Comparison of ENCODE assay signal across 8 mouse cellular contexts in the genomic region with DNA sequence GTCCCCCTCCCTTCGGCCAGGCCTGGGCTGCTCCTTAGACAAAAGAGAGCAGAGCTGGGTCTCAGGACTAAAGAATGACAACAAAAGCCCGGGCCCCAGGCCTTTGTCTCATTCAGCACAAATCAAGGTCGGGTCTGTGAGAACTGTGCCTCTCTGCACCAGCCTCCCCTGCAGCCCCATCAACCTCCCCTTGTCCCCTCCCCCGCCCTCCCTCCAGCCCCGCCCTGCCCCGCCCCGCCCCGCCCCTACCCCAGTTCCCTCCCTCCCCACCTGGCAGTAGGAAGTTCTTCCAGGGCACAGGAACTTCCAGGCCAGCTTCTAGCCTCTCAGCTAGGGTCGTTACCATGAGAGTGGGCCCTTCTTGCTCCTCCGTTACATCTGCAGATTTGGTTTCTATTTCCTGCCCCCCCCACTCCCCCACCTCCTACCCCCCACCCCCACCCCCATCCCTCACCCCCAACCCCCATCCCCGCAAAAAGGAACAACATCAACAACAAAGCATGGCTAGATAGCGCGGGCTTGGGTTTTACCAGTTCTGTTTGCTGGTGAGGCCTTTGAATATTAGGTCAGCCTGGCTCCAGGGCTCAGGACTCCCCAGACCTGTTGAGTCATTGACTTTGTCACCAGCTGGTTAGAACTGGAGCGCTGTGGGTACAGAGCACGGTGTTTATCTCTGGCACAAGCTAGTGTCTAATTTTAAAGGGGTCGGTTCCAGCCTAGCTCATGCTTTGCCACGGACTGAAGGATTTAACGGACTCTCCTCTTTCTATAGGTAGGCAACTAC.
DNase-seq lines count a peak whose midpoint lies in the region; ATAC-seq and TF ChIP-seq lines count a peak whose summit lies in the region.

No protein-coding gene starts in this region.

- peak; percentile 58 for DNase-seq in A20 (ENCODE audit: low read depth, low spot score)
- peak; percentile 27 for DNase-seq in T-cell, adult 2 months (ENCODE audit: low spot score)
- DNase-seq in forebrain, postnatal 0 days, result no peak
- DNase-seq in limb, embryonic 10.5 days (ENCODE audit: low spot score), result peak; percentile 69
- no peak for DNase-seq in cerebellum, postnatal 36 days
- no peak for DNase-seq in left cerebral cortex, adult 8-10 months (ENCODE audit: low spot score in 2 of 2)

- H3K4me1 ChIP-seq in forebrain, postnatal 0 days (ENCODE audit: insufficient read depth), result 0 out of 2 replicates have a peak, but pooled peaks cover 2% of the 10 kb centered on the region
- peaks cover 29% of the 10 kb centered on the region for H3K4me1 ChIP-seq in limb, embryonic 10.5 days
- peaks cover 27% of the 10 kb centered on the region for H3K4me1 ChIP-seq in neural tube, embryonic 13.5 days (replicated peaks)

- no peak overlapping the region for H3K27ac ChIP-seq in forebrain, postnatal 0 days (ENCODE audit: low read depth, low read length)
- H3K27ac ChIP-seq in limb, embryonic 10.5 days, result peak overlapping the region; percentile 78
- H3K27ac ChIP-seq in neural tube, embryonic 13.5 days (replicated peaks), result peak overlapping the region; percentile 68; the same call in 1 of the 2 replicates

- no peaks in the 10 kb centered on the region for H3K9me3 ChIP-seq in forebrain, postnatal 0 days (ENCODE audit: low read length)
- H3K9me3 ChIP-seq in limb, embryonic 10.5 days (replicated peaks), result no peaks in the 10 kb centered on the region
- H3K9me3 ChIP-seq in neural tube, embryonic 13.5 days, result no peaks in the 10 kb centered on the region

- no peak overlapping the region for H3K9ac ChIP-seq in forebrain, postnatal 0 days
- no peak overlapping the region for H3K9ac ChIP-seq in neural tube, embryonic 13.5 days

- no peak overlapping the region for H3K4me2 ChIP-seq in forebrain, postnatal 0 days (ENCODE audit: low read depth)
- peak overlapping the region; percentile 21; the same call in 1 of the 2 replicates for H3K4me2 ChIP-seq in neural tube, embryonic 13.5 days

- no peak overlapping the region for H3K4me3 ChIP-seq in forebrain, postnatal 0 days (ENCODE audit: low read depth, low read length)
- H3K4me3 ChIP-seq in limb, embryonic 10.5 days, result peak overlapping the region; percentile 29; the same call in 1 of the 2 replicates
- H3K4me3 ChIP-seq in neural tube, embryonic 13.5 days, result no peak overlapping the region

- no peaks in the 10 kb centered on the region for H3K36me3 ChIP-seq in forebrain, postnatal 0 days (ENCODE audit: insufficient read depth)
- no peaks in the 10 kb centered on the region for H3K36me3 ChIP-seq in limb, embryonic 10.5 days
- no peaks in the 10 kb centered on the region for H3K36me3 ChIP-seq in neural tube, embryonic 13.5 days

- ATAC-seq in forebrain, postnatal 0 days, result peak; percentile 51
- ATAC-seq in neural tube, embryonic 13.5 days (ENCODE audit: low read depth), result peak; percentile 81
- no peak for ATAC-seq in frontal cortex, adult (ENCODE audit: low TSS enrichment)

- TF ChIP-seq CTCF in forebrain, postnatal 0 days (IDR thresholded peaks at IDR 0.05; ENCODE audit: low read depth), result no peak

- WGBS in forebrain, postnatal 0 days, result 11% methylated on average over 17 of the region's 18 CpGs
- 14% methylated on average over 17 of the region's 18 CpGs for WGBS in limb, embryonic 10.5 days
- WGBS in neural tube, embryonic 13.5 days, result 7% methylated on average over 18 of the region's 18 CpGs

- H3K27me3 ChIP-seq in forebrain, postnatal 0 days (ENCODE audit: insufficient read depth, low read length), result no peaks in the 10 kb centered on the region
- H3K27me3 ChIP-seq in limb, embryonic 10.5 days (ENCODE audit: low read depth, poor library complexity, severe bottlenecking), result no peaks in the 10 kb centered on the region
- H3K27me3 ChIP-seq in neural tube, embryonic 13.5 days, result no peaks in the 10 kb centered on the region

Comparison
In these comparisons a context has a peak if more than half of its experiments do, and no peak if none do; other contexts are left out.
1. DNase-seq: peak in A20 (single experiment), T-cell, adult 2 months (single experiment) and limb, embryonic 10.5 days (single experiment); none in forebrain, postnatal 0 days (single experiment), cerebellum, postnatal 36 days (0 of 2) and left cerebral cortex, adult 8-10 months (0 of 2).